Mouse (Mus musculus) megakaryocyte-erythroid progenitor cell, adult 5-6 weeks (primary cell): ENCODE data around the gene Hnrnph3. TPM values are rescaled to one million over a fixed set of nuclear protein-coding genes. Genes with fewer than 3 reads are reported as not detected.
A peak's percentile ranks its signal among the peaks of the same experiment; 100 is the strongest.

ENCODE experiments used
- ATAC-seq: replicated peaks from 2 replicates; pipeline ENCODE4 v1.8.0; 2016; ENCODE audit warnings: mild to moderate bottlenecking, inconsistent platforms; ENCODE audit not compliant: severe bottlenecking, poor library complexity, low FRiP score, low TSS enrichment
- total RNA-seq, 2 experiments: library from RNA; stranded (forward) in 1 of 2; stranded (reverse) in 1 of 2; fragments of 200-1000, 215-1000 nt in 1 of 2; fragments of >200 nt in 1 of 2; fragmentation: Nextera tagmentation in 1 of 2; gene quantifications; 2 replicates each; pipeline ENCODE4 v1.2.3; 2014 to 2017

Gene Hnrnph3
- total RNA-seq, 2 experiments from 2014 or later: 49.2 to 100 TPM

- no peak for ATAC-seq
Measured at GRCm38 (mm10) chr10:63003252-63003651, 20.8 kb downstream of the Hnrnph3 start.

DNA sequence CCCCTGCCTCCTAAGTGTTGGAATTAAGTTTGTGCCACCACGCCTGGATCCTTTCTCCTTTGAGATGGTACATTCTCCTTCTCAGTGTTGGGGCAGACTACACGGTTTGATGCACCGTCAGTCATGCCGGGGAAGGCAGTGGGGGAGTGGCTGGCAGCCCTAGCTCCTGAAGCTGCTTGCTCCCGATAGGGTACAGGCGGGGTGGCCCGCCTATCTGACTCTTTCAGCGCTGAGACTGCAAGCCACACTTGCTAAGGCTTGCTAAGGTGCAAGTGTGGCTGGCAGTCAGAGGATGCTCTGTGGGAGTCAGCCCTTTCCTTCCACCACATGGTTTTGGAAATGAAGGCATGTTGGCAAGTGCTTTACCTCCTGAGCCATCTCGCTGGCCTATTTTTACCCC, 23.4 kb downstream of the Hnrnph3 start:
- peak; percentile 93 for ATAC-seq

GRCm38 (mm10) chr10:62993991-62994390, 30.0 kb downstream of the Hnrnph3 start:
- no peak for ATAC-seq

- ATAC-seq: no peak
Measured at GRCm38 (mm10) chr10:62990636-62991035, 33.4 kb downstream of the Hnrnph3 start.

GRCm38 (mm10) chr10:62987341-62987740, 36.7 kb downstream of the Hnrnph3 start:
- peak; percentile 58 for ATAC-seq

- ATAC-seq: no peak
Measured at GRCm38 (mm10) chr10:62984495-62984894, 39.5 kb downstream of the Hnrnph3 start.

GRCm38 (mm10) chr10:62984072-62984471, 39.9 kb downstream of the Hnrnph3 start:
- no peak for ATAC-seq

DNA sequence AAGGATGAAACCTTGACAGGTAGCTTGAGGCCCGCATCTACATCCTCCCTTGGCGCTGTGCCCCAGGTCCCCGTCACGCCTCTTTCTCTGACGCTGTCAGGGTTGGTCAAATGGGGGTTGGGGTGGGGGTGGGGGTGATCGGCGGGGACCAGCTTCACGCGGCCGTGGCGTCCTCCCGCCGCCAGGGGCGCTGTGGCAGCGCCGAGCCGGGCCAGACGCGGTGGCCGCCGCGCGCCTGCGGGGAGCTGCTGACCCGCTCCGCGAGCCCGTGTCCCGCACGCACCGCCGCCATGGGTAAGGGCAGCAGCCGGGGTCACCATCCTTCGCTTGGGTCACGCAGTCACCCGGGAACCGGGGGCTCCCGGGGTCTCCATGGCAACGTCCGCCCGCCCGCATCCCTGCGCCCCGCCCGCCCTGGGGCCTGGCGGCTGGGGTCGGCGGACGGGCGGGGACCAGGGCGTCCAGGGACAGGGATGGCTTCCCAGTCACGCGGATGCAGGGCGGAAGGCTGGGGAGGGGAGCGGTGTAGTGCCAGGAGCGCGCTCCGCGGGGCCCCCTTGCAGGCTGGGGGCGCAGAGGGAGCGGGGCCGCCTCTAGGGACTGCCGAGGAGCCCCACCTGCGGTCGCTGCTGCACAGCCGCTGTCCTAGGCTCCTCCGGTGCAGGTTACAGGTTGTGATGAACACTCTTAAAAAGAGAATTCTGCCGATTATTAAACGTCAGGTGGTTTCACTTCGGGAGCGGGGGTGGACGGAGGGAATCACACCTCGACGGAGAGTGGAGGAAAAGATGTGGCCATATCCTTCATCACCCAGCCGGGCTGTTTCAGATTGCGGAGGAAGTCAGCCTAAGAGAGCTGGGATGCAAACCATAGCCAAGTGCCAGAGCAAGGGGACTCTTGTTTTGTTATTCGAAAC, 43.7 kb downstream of the Hnrnph3 start, which contains the start of gene Rufy2:
Rufy2 (plus strand) TSS at position 185 of the 916 bp plus-strand sequence.
- peak; percentile 45 for ATAC-seq

GRCm38 (mm10) chr10:62979667-62980038, 44.4 kb downstream of the Hnrnph3 start:
- no peak for ATAC-seq

DNA sequence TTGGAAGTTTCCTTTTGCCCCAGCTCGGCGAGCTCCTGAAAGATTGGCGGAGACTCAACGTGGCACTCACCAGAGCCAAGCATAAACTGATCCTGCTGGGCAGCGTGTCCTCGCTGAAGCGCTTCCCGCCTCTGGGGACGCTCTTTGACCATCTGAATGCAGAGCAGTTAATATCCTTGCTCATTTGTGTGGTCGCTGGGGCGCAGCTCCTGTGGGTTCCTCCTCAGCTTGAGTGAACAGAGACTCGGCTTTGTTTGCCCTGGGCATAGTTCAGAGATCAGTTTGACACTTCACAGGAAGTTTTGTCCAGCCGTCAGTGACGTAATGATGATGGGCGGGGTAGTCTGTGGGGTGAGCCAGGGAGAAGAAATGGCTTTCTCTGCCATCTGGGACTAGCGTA, 52.2 kb downstream of the Hnrnph3 start:
- no peak for ATAC-seq

- no peak for ATAC-seq
Measured at GRCm38 (mm10) chr10:62966291-62966690, 57.7 kb downstream of the Hnrnph3 start.

- no peak for ATAC-seq
Measured at GRCm38 (mm10) chr10:62965796-62966195, 58.2 kb downstream of the Hnrnph3 start.

Other genes starting within 250 kb of the Hnrnph3 start
- gene Ccar1, start 231.9 kb downstream of the Hnrnph3 start, total RNA-seq (2014; fragmentation: Nextera tagmentation): 139 and 161 TPM in 2 replicates
- gene Ccar1, start 231.9 kb downstream of the Hnrnph3 start, total RNA-seq (2017): 144 and 200 TPM in 2 replicates
- 15.2 and 15.8 TPM in 2 replicates for gene Tet1, start 115.2 kb downstream of the Hnrnph3 start, total RNA-seq (2014; fragmentation: Nextera tagmentation)
- gene Tet1, start 115.2 kb downstream of the Hnrnph3 start, total RNA-seq (2017): 5.0 and 11.6 TPM in 2 replicates
- 15.4 and 20.4 TPM in 2 replicates for gene Slc25a16, start 103.6 kb downstream of the Hnrnph3 start, total RNA-seq (2014; fragmentation: Nextera tagmentation)
- 22.1 and 25.7 TPM in 2 replicates for gene Slc25a16, start 103.6 kb downstream of the Hnrnph3 start, total RNA-seq (2017)
- 61.7 and 63.1 TPM in 2 replicates for gene Dna2, start 77.2 kb downstream of the Hnrnph3 start, total RNA-seq (2014; fragmentation: Nextera tagmentation)
- 41.9 and 42.8 TPM in 2 replicates for gene Dna2, start 77.2 kb downstream of the Hnrnph3 start, total RNA-seq (2017)
- gene Rufy2, start 44.0 kb downstream of the Hnrnph3 start, total RNA-seq (2014; fragmentation: Nextera tagmentation): 4.3 and 15.9 TPM in 2 replicates
- gene Rufy2, start 44.0 kb downstream of the Hnrnph3 start, total RNA-seq (2017): 1.8 and 3.1 TPM in 2 replicates
- 0.42 and 0.92 TPM in 2 replicates for gene Pbld2, start 98 bp upstream of the Hnrnph3 start, total RNA-seq (2014; fragmentation: Nextera tagmentation)
- 0.08 and 0.52 TPM in 2 replicates for gene Pbld2, start 98 bp upstream of the Hnrnph3 start, total RNA-seq (2017)
- gene Pbld1, start 35.9 kb upstream of the Hnrnph3 start, total RNA-seq (2014; fragmentation: Nextera tagmentation): 0.28 TPM in 1 of 2 replicates, not detected in the other
- gene Pbld1, start 35.9 kb upstream of the Hnrnph3 start, total RNA-seq (2017): 0.61 TPM in 1 of 2 replicates, not detected in the other
- not detected in 2 replicates for gene Atoh7, start 75.4 kb upstream of the Hnrnph3 start, total RNA-seq (2014; fragmentation: Nextera tagmentation)
- not detected in 2 replicates for gene Atoh7, start 75.4 kb upstream of the Hnrnph3 start, total RNA-seq (2017)
- not detected in 2 replicates for gene Mypn, start 179.7 kb upstream of the Hnrnph3 start, total RNA-seq (2014; fragmentation: Nextera tagmentation)
- not detected in 2 replicates for gene Mypn, start 179.7 kb upstream of the Hnrnph3 start, total RNA-seq (2017)
- 78.6 and 81.4 TPM in 2 replicates for gene Herc4, start 219.6 kb upstream of the Hnrnph3 start, total RNA-seq (2014; fragmentation: Nextera tagmentation)
- gene Herc4, start 219.6 kb upstream of the Hnrnph3 start, total RNA-seq (2017): 62.7 and 77.5 TPM in 2 replicates